Mouse (Mus musculus): ENCODE data around the gene Platr17. TPM values are rescaled to one million over a fixed set of nuclear protein-coding genes. Genes with fewer than 3 reads are reported as not detected.
"Not testable (repeated sequence)": the region's sequence is repeated elsewhere in the genome, so short reads cannot be mapped to it uniquely, and the experiment has no call there.

The Platr17 gene
- polyA plus RNA-seq, 1 experiment from 2014 or later = 0.55 TPM

- peaks cover 59% of the 10 kb centered on the region for H3K4me1 ChIP-seq
- H3K4me2 ChIP-seq (replicated peaks) = peak overlapping the region; percentile 94
- peak overlapping the region; percentile 50 for H3K9ac ChIP-seq
- H3K27ac ChIP-seq (replicated peaks) = peak overlapping the region; percentile 96
- no peak for ATAC-seq (ENCODE audit: insufficient number of reproducible peaks, low FRiP score, low TSS enrichment, low read depth)
- 71% methylated on average over 10 of the region's 10 CpGs for WGBS
- peak overlapping the region; percentile 53 for H3K4me3 ChIP-seq (replicated peaks)
- H3K9me3 ChIP-seq (replicated peaks) = no peaks in the 10 kb centered on the region
- no peaks in the 10 kb centered on the region for H3K27me3 ChIP-seq
- H3K36me3 ChIP-seq = peaks cover 65% of the 10 kb centered on the region
These were observed 45.2 kb downstream of the Platr17 start for GRCm38 (mm10) chr17:33950131-33950625.

GRCm38 (mm10) chr17:33951021-33951946, 46.3 kb downstream of the Platr17 start, which contains the start of gene B3galt4:
Gene B3galt4 (minus strand): TSS chr17:33951488.
- Histone ChIP-seq H3K36me3 (peaks cover 55% of the 10 kb centered on the region), H3K9me3 (replicated peaks) (no peaks in the 10 kb centered on the region), H3K27me3 (no peaks in the 10 kb centered on the region), H3K4me2 (replicated peaks) (peak within 1 kb of the TSS; percentile 94), H3K9ac (peak within 1 kb of the TSS; percentile 50), H3K4me3 (replicated peaks) (peak within 1 kb of the TSS; percentile 53), H3K27ac (replicated peaks) (peak within 1 kb of the TSS; percentile 96), H3K4me1 (peaks cover 60% of the 10 kb centered on the region)
- WGBS = under 1% methylated on average over 45 of the region's 45 CpGs
- ATAC-seq (ENCODE audit: insufficient number of reproducible peaks, low FRiP score, low TSS enrichment, low read depth) = peak; percentile 83

- H3K27me3 ChIP-seq; H3K9me3 ChIP-seq (replicated peaks); H3K9ac ChIP-seq; ATAC-seq (ENCODE audit: insufficient number of reproducible peaks, low FRiP score, low TSS enrichment, low read depth): not testable (repeated sequence)
- 78% methylated on average over 13 of the region's 13 CpGs for WGBS
- Histone ChIP-seq H3K4me1 (peaks cover 66% of the 10 kb centered on the region), H3K4me3 (replicated peaks) (peak overlapping the region; percentile 53), H3K27ac (replicated peaks) (peak overlapping the region; percentile 96), H3K4me2 (replicated peaks) (peak overlapping the region; percentile 94), H3K36me3 (peaks cover 50% of the 10 kb centered on the region)
These were observed 47.1 kb downstream of the Platr17 start for GRCm38 (mm10) chr17:33952015-33952414.

GRCm38 (mm10) chr17:33952879-33953278, 47.9 kb downstream of the Platr17 start:
- no peaks in the 10 kb centered on the region for H3K27me3 ChIP-seq
- ATAC-seq (ENCODE audit: insufficient number of reproducible peaks, low FRiP score, low TSS enrichment, low read depth) = no peak
- 0 out of 2 replicates have a peak overlapping the region, but pooled peaks have one; percentile 87 for H3K4me3 ChIP-seq (replicated peaks)
- H3K4me2 ChIP-seq (replicated peaks) = 0 out of 2 replicates have a peak overlapping the region, but pooled peaks have one; percentile 3
- WGBS = 80% methylated on average over 4 of the region's 4 CpGs
- H3K4me1 ChIP-seq = peaks cover 71% of the 10 kb centered on the region
- peak overlapping the region; percentile 51; the same call in 1 of the 2 replicates for H3K27ac ChIP-seq (replicated peaks)
- H3K9me3 ChIP-seq (replicated peaks) = no peaks in the 10 kb centered on the region
- H3K9ac ChIP-seq = 0 out of 2 replicates have a peak overlapping the region, but pooled peaks have one; percentile 21
- peaks cover 45% of the 10 kb centered on the region for H3K36me3 ChIP-seq

- ATAC-seq (ENCODE audit: insufficient number of reproducible peaks, low FRiP score, low TSS enrichment, low read depth) = no peak
- H3K4me1 ChIP-seq = peaks cover 71% of the 10 kb centered on the region
- peak overlapping the region; percentile 51 for H3K27ac ChIP-seq (replicated peaks)
- no peaks in the 10 kb centered on the region for H3K9me3 ChIP-seq (replicated peaks)
- H3K27me3 ChIP-seq = no peaks in the 10 kb centered on the region
- no peak overlapping the region for H3K9ac ChIP-seq
- peaks cover 44% of the 10 kb centered on the region for H3K36me3 ChIP-seq
- WGBS = 80% methylated on average over 3 of the region's 3 CpGs
- H3K4me3 ChIP-seq (replicated peaks) = peak overlapping the region; percentile 87; the same call in 1 of the 2 replicates
- 0 out of 2 replicates have a peak overlapping the region, but pooled peaks have one; percentile 3 for H3K4me2 ChIP-seq (replicated peaks)
These were observed 48.4 kb downstream of the Platr17 start for GRCm38 (mm10) chr17:33953310-33953709.

GRCm38 (mm10) chr17:33953961-33954565, 49.1 kb downstream of the Platr17 start:
- Histone ChIP-seq H3K27me3 (no peaks in the 10 kb centered on the region), H3K4me1 (peaks cover 66% of the 10 kb centered on the region), H3K9me3 (replicated peaks) (no peaks in the 10 kb centered on the region), H3K4me2 (replicated peaks) (peak overlapping the region; percentile 85), H3K9ac (peak overlapping the region; percentile 97), H3K27ac (replicated peaks) (peak overlapping the region; percentile 97), H3K4me3 (replicated peaks) (peak overlapping the region; percentile 87), H3K36me3 (peaks cover 44% of the 10 kb centered on the region)
- WGBS = 32% methylated on average over 5 of the region's 5 CpGs
- no peak for ATAC-seq (ENCODE audit: insufficient number of reproducible peaks, low FRiP score, low TSS enrichment, low read depth)

GRCm38 (mm10) chr17:33954646-33955554, 50.0 kb downstream of the Platr17 start:
- WGBS = under 1% methylated on average over 33 of the region's 33 CpGs
- Histone ChIP-seq H3K4me1 (peaks cover 59% of the 10 kb centered on the region), H3K27me3 (no peaks in the 10 kb centered on the region), H3K4me3 (replicated peaks) (peak overlapping the region; percentile 87), H3K9me3 (replicated peaks) (no peaks in the 10 kb centered on the region), H3K36me3 (peaks cover 46% of the 10 kb centered on the region), H3K4me2 (replicated peaks) (peak overlapping the region; percentile 85), H3K27ac (replicated peaks) (peak overlapping the region; percentile 97), H3K9ac (peak overlapping the region; percentile 97)
- ATAC-seq (ENCODE audit: insufficient number of reproducible peaks, low FRiP score, low TSS enrichment, low read depth) = peak; percentile 1; the same call in 1 of the 2 replicates

- H3K27me3 ChIP-seq = no peaks in the 10 kb centered on the region
- no peaks in the 10 kb centered on the region for H3K9me3 ChIP-seq (replicated peaks)
- peak within 1 kb of the TSS; percentile 97 for H3K9ac ChIP-seq
- H3K4me3 ChIP-seq (replicated peaks) = peak within 1 kb of the TSS; percentile 87
- under 1% methylated on average over 50 of the region's 50 CpGs for WGBS
- H3K27ac ChIP-seq (replicated peaks) = peak within 1 kb of the TSS; percentile 97
- H3K4me2 ChIP-seq (replicated peaks) = peak within 1 kb of the TSS; percentile 85
- H3K4me1 ChIP-seq = peaks cover 51% of the 10 kb centered on the region
- ATAC-seq (ENCODE audit: insufficient number of reproducible peaks, low FRiP score, low TSS enrichment, low read depth) = peak; percentile 87
- H3K36me3 ChIP-seq = peaks cover 53% of the 10 kb centered on the region
These were observed 50.8 kb downstream of the Platr17 start, which contains the start of the genes Vps52 and Rps18 for GRCm38 (mm10) chr17:33955555-33956214. Gene Vps52 (plus strand): TSS chr17:33955812. Gene Rps18 (minus strand): TSS chr17:33956001.
